Mouse (Mus musculus) testis, adult 2 months (tissue): ENCODE measurements around the gene Rffl. TPM values are rescaled to one million over a fixed set of nuclear protein-coding genes. Genes with fewer than 3 reads are reported as not detected.

Source experiments
- H3K27ac ChIP-seq: fragments of 200-500 bp; 2 replicates; pipeline ENCODE4 v1.5.1; 2012; ENCODE audit warnings: low read depth, low read length; ENCODE audit not compliant: control insufficient read depth, insufficient read depth
- H3K27me3 ChIP-seq: fragments of 200-500 bp; 2 replicates; pipeline ENCODE4 v1.6.1; 2012; ENCODE audit warnings: mild to moderate bottlenecking, low read length, moderate library complexity; ENCODE audit not compliant: control insufficient read depth, insufficient read depth
- H3K36me3 ChIP-seq: fragments of 200-500 bp; 2 replicates; pipeline ENCODE4 v1.6.1; 2012; ENCODE audit warnings: mild to moderate bottlenecking, low read length; ENCODE audit not compliant: control insufficient read depth, insufficient read depth
- H3K4me1 ChIP-seq: fragments of 200-500 bp; 2 replicates; pipeline ENCODE4 v1.6.1; 2012; ENCODE audit warnings: low read length; ENCODE audit not compliant: control insufficient read depth, insufficient read depth
- H3K4me3 ChIP-seq: fragments of 200-500 bp; 2 replicates; pipeline ENCODE4 v1.5.1; 2012; ENCODE audit warnings: low read depth, mild to moderate bottlenecking, low read length, moderate library complexity, mixed read lengths; ENCODE audit not compliant: control insufficient read depth
- CTCF ChIP-seq: fragments of 200-500 bp; IDR thresholded peaks from 2 replicates; pipeline ENCODE4 v1.5.1; 2012; ENCODE audit warnings: low read depth, mild to moderate bottlenecking, inconsistent platforms, low read length, moderate library complexity; ENCODE audit not compliant: control insufficient read depth, insufficient read depth, insufficient replicate concordance
- POLR2A ChIP-seq: fragments of 200-500 bp; IDR thresholded peaks from 2 replicates; pipeline ENCODE4 v1.6.1; 2012; ENCODE audit warnings: low read depth, mild to moderate bottlenecking, inconsistent platforms, low read length, moderate library complexity; ENCODE audit not compliant: control insufficient read depth
- polyA plus RNA-seq: library from polyadenylated mRNA; depleted of rRNA; stranded (reverse); fragments of >200 nt; gene quantifications from 2 replicates; pipeline ENCODE4 v1.2.3, GENCODE M21; 2012

Rffl gene
- polyA plus RNA-seq, 1 experiment, result 143 TPM

DNA sequence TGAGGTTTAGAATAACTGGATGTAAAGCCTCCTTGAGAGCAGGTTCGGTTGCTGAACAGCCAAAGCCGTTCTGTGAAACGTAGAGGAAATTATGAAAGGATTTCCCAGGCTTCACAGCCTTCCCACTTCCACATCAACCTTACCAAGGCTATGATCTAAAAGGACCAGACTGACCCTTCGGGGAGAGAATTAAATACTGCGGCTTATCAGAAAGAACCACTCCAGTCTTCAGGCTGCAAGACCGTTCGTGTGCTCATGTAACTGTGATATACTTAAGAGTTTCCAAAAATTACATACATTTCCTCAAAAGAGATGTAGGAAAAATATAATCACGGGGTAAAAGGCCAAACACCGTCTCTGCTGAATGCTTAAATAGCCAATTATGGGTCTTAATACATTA, 8.4 kb downstream of the Rffl start:
- TF ChIP-seq POLR2A, result no peak
- no peak for TF ChIP-seq CTCF
- Histone ChIP-seq H3K27ac (no peak overlapping the region), H3K36me3 (no peaks in the 10 kb centered on the region), H3K4me1 (no peaks in the 10 kb centered on the region), H3K27me3 (no peaks in the 10 kb centered on the region), H3K4me3 (no peak overlapping the region)

GRCm38 (mm10) chr11:82861558-82861957, 9.5 kb downstream of the Rffl start:
- H3K27me3 ChIP-seq, result no peaks in the 10 kb centered on the region
- H3K27ac ChIP-seq, result no peak overlapping the region

GRCm38 (mm10) chr11:82860759-82861158, 10.3 kb downstream of the Rffl start:
- no peaks in the 10 kb centered on the region for H3K27me3 ChIP-seq
- no peak overlapping the region for H3K27ac ChIP-seq
- no peaks in the 10 kb centered on the region for H3K36me3 ChIP-seq
- H3K4me1 ChIP-seq, result no peaks in the 10 kb centered on the region; the same call in 1 of the 2 replicates
- H3K4me3 ChIP-seq, result no peak overlapping the region
- TF ChIP-seq CTCF (no peak), POLR2A (no peak)

More at GRCm38 (mm10) chr11:82861558-82861957, 9.5 kb downstream of the Rffl start:
- no peaks in the 10 kb centered on the region for H3K4me1 ChIP-seq
- H3K4me3 ChIP-seq, result no peak overlapping the region
- H3K36me3 ChIP-seq, result no peaks in the 10 kb centered on the region
- TF ChIP-seq POLR2A (no peak), CTCF (no peak)

GRCm38 (mm10) chr11:82857307-82857848, 13.6 kb downstream of the Rffl start:
- Histone ChIP-seq H3K36me3 (no peaks in the 10 kb centered on the region), H3K27me3 (no peaks in the 10 kb centered on the region), H3K4me1 (no peaks in the 10 kb centered on the region; the same call in 1 of the 2 replicates), H3K27ac (no peak overlapping the region), H3K4me3 (no peak overlapping the region)
- TF ChIP-seq CTCF (no peak), POLR2A (no peak)

DNA sequence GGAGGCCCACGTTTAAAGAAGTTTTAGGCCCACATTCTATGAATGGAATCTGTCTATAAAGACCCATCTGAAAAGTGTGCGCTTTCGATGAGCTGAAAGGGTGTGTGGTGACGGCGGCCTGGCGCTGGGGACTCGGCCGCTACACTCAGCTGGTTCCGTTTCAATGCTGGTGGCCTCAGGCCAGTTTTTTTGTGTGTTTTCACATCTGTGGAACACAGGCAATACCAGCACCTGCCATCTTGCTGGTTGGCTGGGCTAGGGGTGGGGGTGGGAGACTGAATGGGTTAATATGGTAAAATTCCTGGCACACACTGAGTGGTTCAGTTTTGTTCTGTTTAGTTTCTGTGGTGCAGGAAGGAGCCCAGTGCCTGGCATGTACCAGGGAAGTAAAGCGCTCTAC, 15.0 kb downstream of the Rffl start:
- Histone ChIP-seq H3K27ac (no peak overlapping the region), H3K27me3 (no peaks in the 10 kb centered on the region), H3K4me3 (no peak overlapping the region), H3K4me1 (no peaks in the 10 kb centered on the region; the same call in 1 of the 2 replicates), H3K36me3 (no peaks in the 10 kb centered on the region)
- no peak for TF ChIP-seq CTCF
- TF ChIP-seq POLR2A, result no peak

GRCm38 (mm10) chr11:82855327-82855973, 15.6 kb downstream of the Rffl start:
- TF ChIP-seq CTCF (no peak), POLR2A (no peak)
- H3K27ac ChIP-seq, result no peak overlapping the region
- H3K4me1 ChIP-seq, result no peaks in the 10 kb centered on the region; the same call in 1 of the 2 replicates
- no peaks in the 10 kb centered on the region for H3K27me3 ChIP-seq
- no peaks in the 10 kb centered on the region for H3K36me3 ChIP-seq
- H3K4me3 ChIP-seq, result no peak overlapping the region

DNA sequence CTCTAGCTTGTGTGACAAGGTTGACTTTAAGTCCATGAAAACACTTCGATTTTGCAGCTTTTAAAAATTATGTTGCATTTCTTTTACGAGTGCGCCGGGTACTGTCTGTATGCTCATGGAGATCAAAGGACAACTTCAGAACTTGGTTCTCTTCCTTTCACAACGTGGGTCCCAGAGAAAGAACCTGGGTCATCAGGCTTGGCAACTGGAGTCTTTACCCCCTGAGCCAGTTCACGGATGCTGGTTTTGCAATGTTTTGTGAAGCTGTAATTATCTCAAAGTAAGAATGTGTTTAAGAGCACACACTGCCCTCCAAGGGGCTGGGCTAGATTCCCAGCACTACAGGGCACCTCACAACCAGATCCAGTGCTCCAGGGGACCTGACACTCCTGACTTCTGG, 16.9 kb downstream of the Rffl start:
- H3K36me3 ChIP-seq, result no peaks in the 10 kb centered on the region
- H3K27ac ChIP-seq, result no peak overlapping the region
- H3K27me3 ChIP-seq, result no peaks in the 10 kb centered on the region
- H3K4me3 ChIP-seq, result no peak overlapping the region
- no peak for TF ChIP-seq POLR2A
- no peaks in the 10 kb centered on the region; the same call in 1 of the 2 replicates for H3K4me1 ChIP-seq
